Mouse (Mus musculus): Measurements from ENCODE around the gene Nfat5.
A peak's percentile ranks its signal among the peaks of the same experiment; 100 is the strongest.

The Nfat5 gene

GRCm38 (mm10) chr8:107292119-107292927 is 947 bp upstream of the Nfat5 start:
- DNase-seq (ENCODE audit: low spot score in 2 of 2), result peak in 1 of 2 experiments; percentile 7

- DNase-seq (ENCODE audit: low spot score in 2 of 2), result peak; percentile 19 to 24
Observed at GRCm38 (mm10) chr8:107293641-107294628, 665 bp downstream of the Nfat5 start.

- no peak for DNase-seq (ENCODE audit: low spot score in 2 of 2)
Observed at GRCm38 (mm10) chr8:107295450-107295849, 2.2 kb downstream of the Nfat5 start.

- DNase-seq (ENCODE audit: low spot score in 2 of 2), result no peak
Observed at GRCm38 (mm10) chr8:107311876-107312275, 18.6 kb downstream of the Nfat5 start.

- DNase-seq (ENCODE audit: low spot score in 2 of 2), result peak; percentile 73 to 92
Observed at GRCm38 (mm10) chr8:107324142-107324541, 30.9 kb downstream of the Nfat5 start.

- no peak for DNase-seq (ENCODE audit: low spot score in 2 of 2)
Observed at GRCm38 (mm10) chr8:107329595-107329994, 36.3 kb downstream of the Nfat5 start.

- DNase-seq (ENCODE audit: low spot score in 2 of 2), result no peak
Observed at GRCm38 (mm10) chr8:107336480-107336879, 43.2 kb downstream of the Nfat5 start.

GRCm38 (mm10) chr8:107370311-107370710 is 77.0 kb downstream of the Nfat5 start:
- no peak for DNase-seq (ENCODE audit: low spot score in 2 of 2)

GRCm38 (mm10) chr8:107377346-107377745 is 84.1 kb downstream of the Nfat5 start:
- no peak for DNase-seq (ENCODE audit: low spot score in 2 of 2)

GRCm38 (mm10) chr8:107380734-107381133 is 87.5 kb downstream of the Nfat5 start:
- DNase-seq (ENCODE audit: low spot score in 2 of 2), result no peak

GRCm38 (mm10) chr8:107381666-107382065 is 88.4 kb downstream of the Nfat5 start:
- no peak for DNase-seq (ENCODE audit: low spot score in 2 of 2)

GRCm38 (mm10) chr8:107382898-107383297 is 89.6 kb downstream of the Nfat5 start:
- no peak for DNase-seq (ENCODE audit: low spot score in 2 of 2)

GRCm38 (mm10) chr8:107384651-107385050 is 91.4 kb downstream of the Nfat5 start:
- DNase-seq (ENCODE audit: low spot score in 2 of 2), result no peak

- no peak for DNase-seq (ENCODE audit: low spot score in 2 of 2)
Observed at GRCm38 (mm10) chr8:107385063-107385462, 91.8 kb downstream of the Nfat5 start.

- no peak for DNase-seq (ENCODE audit: low spot score in 2 of 2)
Observed at GRCm38 (mm10) chr8:107386171-107386570, 92.9 kb downstream of the Nfat5 start.

- peak in 1 of 2 experiments; percentile 21 for DNase-seq (ENCODE audit: low spot score in 2 of 2)
Observed at GRCm38 (mm10) chr8:107386642-107387041, 93.4 kb downstream of the Nfat5 start.

GRCm38 (mm10) chr8:107387861-107388260 is 94.6 kb downstream of the Nfat5 start:
- DNase-seq (ENCODE audit: low spot score in 2 of 2), result no peak

GRCm38 (mm10) chr8:107389557-107389956 is 96.3 kb downstream of the Nfat5 start:
- no peak for DNase-seq (ENCODE audit: low spot score in 2 of 2)

- no peak for DNase-seq (ENCODE audit: low spot score in 2 of 2)
Observed at GRCm38 (mm10) chr8:107390476-107391135, 97.3 kb downstream of the Nfat5 start.

- DNase-seq (ENCODE audit: low spot score in 2 of 2), result no peak
Observed at GRCm38 (mm10) chr8:107391136-107391516, 97.9 kb downstream of the Nfat5 start.

GRCm38 (mm10) chr8:107395397-107395796 is 102.1 kb downstream of the Nfat5 start:
- no peak for DNase-seq (ENCODE audit: low spot score in 2 of 2)

GRCm38 (mm10) chr8:107396106-107396670 is 102.9 kb downstream of the Nfat5 start:
- no peak for DNase-seq (ENCODE audit: low spot score in 2 of 2)
